Mouse (Mus musculus) embryo, embryonic 11 days (tissue): ENCODE results near the gene Rtp2.

Source experiments
- DNase-seq: peaks from one replicate; pipeline ENCODE4 v3.0.0-alpha.2; 2015

Gene Rtp2

DNA sequence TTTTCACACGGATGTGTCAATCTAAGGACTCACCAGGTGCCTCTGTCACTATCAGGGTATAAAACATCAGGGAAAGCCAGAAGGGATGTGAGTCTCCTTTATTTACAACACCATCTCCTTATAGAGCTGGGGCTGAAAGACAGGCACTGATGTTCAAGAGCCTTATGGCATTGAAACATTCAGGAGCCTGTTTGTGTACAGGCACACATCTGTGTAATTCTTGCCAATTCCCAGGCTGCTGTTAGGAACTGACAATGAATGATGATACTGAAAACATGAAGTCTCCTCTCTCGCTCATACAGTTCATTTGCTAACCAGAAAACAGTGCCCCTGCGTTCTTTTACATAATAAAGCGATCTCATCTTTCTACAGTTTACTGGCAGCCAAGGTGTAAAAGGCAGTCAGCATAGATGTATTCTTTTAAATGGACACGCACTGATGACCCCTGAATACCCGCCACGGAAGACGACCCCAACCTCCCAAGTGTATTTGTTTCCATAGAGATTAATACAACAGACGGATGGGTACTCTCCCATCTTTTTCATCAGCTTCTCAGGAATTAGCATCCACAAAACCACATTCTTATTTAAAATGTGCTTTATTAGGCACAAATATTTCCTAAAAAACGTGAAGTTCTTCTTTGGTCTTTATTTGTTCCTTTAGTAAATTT, 44.1 kb downstream of the Rtp2 start:
- DNase-seq, result no peak

DNA sequence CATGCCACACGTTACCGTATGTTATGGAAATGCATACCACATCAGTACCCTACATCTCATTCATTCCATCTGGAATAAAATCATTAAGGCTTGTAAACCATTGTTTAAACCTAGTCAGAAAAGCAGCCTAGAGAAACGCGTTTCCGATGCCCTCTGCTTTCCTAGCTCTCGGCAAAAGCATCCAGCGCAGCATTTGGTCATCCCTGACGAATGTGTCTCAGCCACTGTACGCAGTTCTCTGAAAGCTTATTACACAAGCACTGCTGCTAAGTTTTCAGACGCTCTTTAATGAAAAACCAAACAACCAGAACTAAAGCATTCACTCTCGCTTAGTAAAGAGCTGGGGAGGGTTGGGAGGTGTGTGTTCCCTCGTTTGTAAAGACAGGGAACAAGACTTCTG, 47.1 kb downstream of the Rtp2 start:
- DNase-seq, result no peak
